In the genomic region with DNA sequence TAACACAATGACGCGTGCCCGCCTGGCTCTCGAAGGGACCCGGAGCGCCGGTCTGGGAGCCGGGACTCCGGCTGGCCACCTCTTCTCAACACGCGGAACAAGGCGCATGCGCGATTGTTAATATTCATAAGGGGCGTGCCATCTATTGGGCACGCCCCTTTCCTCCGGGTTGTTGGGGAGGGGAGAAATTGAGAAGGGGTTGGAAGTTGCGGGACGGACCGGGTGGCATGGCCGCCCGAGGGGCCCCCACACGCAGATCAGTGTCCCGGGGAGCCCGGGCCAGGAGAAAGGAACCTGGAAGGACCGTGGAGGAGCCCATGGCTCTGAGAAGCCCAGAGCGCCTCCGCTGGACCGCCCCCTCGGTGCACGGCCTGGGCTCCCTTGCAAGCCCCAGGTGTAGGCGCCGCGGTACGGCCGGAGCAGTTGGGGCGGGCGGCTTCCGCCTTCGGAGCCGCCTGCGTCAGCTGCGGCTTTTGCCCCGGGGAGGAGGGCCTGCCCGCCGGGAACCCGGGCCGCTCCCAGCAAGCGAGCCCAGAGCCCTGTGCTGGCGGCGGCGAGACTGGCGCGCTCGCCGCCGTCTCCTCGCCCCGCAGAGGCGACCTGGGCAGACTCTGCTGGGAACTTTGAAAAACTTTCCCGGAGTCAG, we compare ENCODE assay signal across 8 mouse cellular contexts. TPM values are rescaled to one million over a fixed set of nuclear protein-coding genes. Genes with fewer than 3 reads are reported as not detected.
DNase-seq lines count a peak whose midpoint lies in the region; ATAC-seq lines count a peak whose summit lies in the region.

No protein-coding gene starts in this region.

- DNase-seq in cerebellum, postnatal 4 days (ENCODE audit: low spot score in 2 of 2): peak; percentile 64 to 81
- peak; percentile 94 for DNase-seq in gastrocnemius, postnatal 10 days
- DNase-seq in hindlimb bud, embryonic 11.5 days (ENCODE audit: extremely low spot score, low read depth, low spot score): peak; percentile 97
- DNase-seq in left cerebral cortex, adult 18-20 months (ENCODE audit: low spot score in 2 of 2): peak; percentile 53 to 55
- DNase-seq in lung, postnatal 36 days: peak; percentile 95
- DNase-seq in retina, adult 2 months (ENCODE audit: low read depth, low spot score): peak; percentile 93
- DNase-seq in thymus, postnatal 14 days: peak; percentile 58

- ATAC-seq in activated CD4-positive, CD25-positive, alpha-beta regulatory T cell, adult 4 months: peak; percentile 68

RNA-seq across cellular contexts. Expression of a gene that starts 0.4 kb away (rescaled TPM):
- under 1 TPM; 0.17 to 0.24 TPM for polyA plus RNA-seq in activated CD4-positive, CD25-positive, alpha-beta regulatory T cell, adult 4 months (2017; shearing (Covaris generic))
- 10 to 100 TPM; 10.6 to 16.7 TPM for total RNA-seq in gastrocnemius, postnatal 10 days (2021)
- 1 to 10 TPM; 5.6 to 6.7 TPM for total RNA-seq in left cerebral cortex, adult 18-20 months (2021)

Comparison
In these comparisons a context has a peak if more than half of its experiments do, and no peak if none do; other contexts are left out.
1. Peak in every context shown above with its lines: DNase-seq and ATAC-seq.